Mouse (Mus musculus) intestine, postnatal 0 days (tissue): ENCODE results near the gene Adprhl1. TPM values are rescaled to one million over a fixed set of nuclear protein-coding genes. Genes with fewer than 3 reads are reported as not detected.

Source experiments
- ATAC-seq: fragments of 200-750 bp; cut with Nextera tagmentation; 2 replicates; pipeline ENCODE4 v1.8.0; 2017; ENCODE audit warnings: mild to moderate bottlenecking, moderate TSS enrichment, moderate library complexity
- H3K27ac ChIP-seq: fragments of 300-500 bp; sonication (generic); 2 replicates; pipeline ENCODE4 v1.5.1; 2014; ENCODE audit warnings: mild to moderate bottlenecking, low read depth, low read length, moderate library complexity
- H3K27me3 ChIP-seq: fragments of 300-500 bp; sonication (generic); replicated peaks from 2 replicates; pipeline ENCODE4 v1.6.1; 2014; ENCODE audit warnings: low read length, mixed read lengths; ENCODE audit not compliant: control insufficient read depth, insufficient read depth
- H3K36me3 ChIP-seq: fragments of 300-500 bp; sonication (generic); 2 replicates; pipeline ENCODE4 v1.6.1; 2014; ENCODE audit warnings: mild to moderate bottlenecking, moderate library complexity; ENCODE audit not compliant: control insufficient read depth, insufficient read depth
- H3K4me1 ChIP-seq: fragments of 300-500 bp; sonication (generic); replicated peaks from 2 replicates; pipeline ENCODE4 v1.6.1; 2014; ENCODE audit warnings: antibody characterized with exemption, low read length, mixed read lengths; ENCODE audit not compliant: control insufficient read depth, insufficient read depth
- H3K4me2 ChIP-seq: fragments of 300-500 bp; sonication (generic); replicated peaks from 2 replicates; pipeline ENCODE4 v1.6.1; 2014; ENCODE audit warnings: low read depth, mild to moderate bottlenecking, moderate library complexity
- H3K4me3 ChIP-seq: fragments of 300-500 bp; sonication (generic); 2 replicates; pipeline ENCODE4 v1.5.1; 2014; ENCODE audit warnings: low read depth, low read length
- H3K9ac ChIP-seq: fragments of 300-500 bp; sonication (generic); 2 replicates; pipeline ENCODE4 v1.6.1; 2014; ENCODE audit warnings: mild to moderate bottlenecking, low read depth, low read length
- H3K9me3 ChIP-seq: fragments of 300-500 bp; sonication (generic); 2 replicates; pipeline ENCODE4 v1.6.1; 2016; ENCODE audit warnings: mixed run types; ENCODE audit not compliant: control insufficient read depth
- CTCF ChIP-seq: sonication (generic); IDR thresholded peaks from 2 replicates; pipeline ENCODE4 v1.5.1; 2016; ENCODE audit warnings: low read depth, mild to moderate bottlenecking, control low read depth, antibody characterized with exemption, moderate library complexity
- WGBS: fragments of 180-500 bp; shearing (Covaris S2); extraction: QIAGEN DNeasy Blood & Tissue Kit; methylation state at CpG from one replicate; pipeline ENCODE4 v1.1.7; 2014; 5-methylcytosine and 5-hydroxymethylcytosine counted together
- microRNA counts: library from miRNA; unstranded; fragments of <30 nt; microRNA quantifications from one replicate; lab custom pipeline; 2016
- microRNA-seq: library from miRNA; unstranded; fragments of <30 nt; microRNA quantifications from one replicate; pipeline ENCODE4, GENCODE M21; 2016
- polyA plus RNA-seq: library from polyadenylated mRNA; unstranded; fragments of >200 nt; fragmentation: Nextera tagmentation; extraction: Ambion mirVana; gene quantifications from 2 replicates; pipeline ENCODE4 v1.2.1, GENCODE M21; 2015

Gene Adprhl1
- polyA plus RNA-seq, 1 experiment from 2014 or later: not detected

DNA sequence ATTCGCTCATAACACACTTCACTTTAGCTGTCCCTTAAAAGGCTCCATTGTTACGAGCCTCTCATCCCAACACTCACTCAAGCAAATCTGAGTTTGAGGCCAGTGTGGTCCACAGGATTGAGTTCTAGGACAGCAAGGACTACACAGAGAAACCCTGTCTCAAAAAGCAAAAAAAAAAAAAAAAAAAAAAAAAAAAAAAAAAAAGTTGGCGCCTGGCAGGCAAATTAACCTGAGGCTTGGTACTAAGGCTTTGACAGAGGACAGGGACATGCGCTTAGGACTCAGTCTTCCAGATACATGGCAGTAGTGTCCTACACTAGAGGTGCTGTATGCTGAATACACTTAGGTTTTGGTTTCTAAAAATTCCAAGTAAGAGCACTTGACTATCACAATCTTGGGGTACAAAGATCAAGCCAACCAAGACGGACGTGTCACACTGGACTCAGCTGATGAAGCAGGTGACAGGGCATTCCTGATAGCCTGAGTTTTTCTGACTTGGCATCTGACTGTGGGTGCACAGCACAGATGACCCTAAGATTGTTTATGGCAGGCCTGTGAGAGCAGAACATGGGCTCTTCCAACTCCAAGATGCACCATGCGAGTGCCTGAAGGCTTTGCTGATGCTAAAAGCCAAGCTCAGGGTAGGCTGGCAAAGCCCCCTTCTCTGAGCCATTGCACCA, 76.6 kb downstream of the Adprhl1 start:
- H3K4me2 ChIP-seq: no peak overlapping the region
- peaks cover 55% of the 10 kb centered on the region for H3K36me3 ChIP-seq
- H3K9ac ChIP-seq: no peak overlapping the region
- no peak overlapping the region for H3K4me3 ChIP-seq
- peak; percentile 64 for ATAC-seq
- no peaks in the 10 kb centered on the region for H3K27me3 ChIP-seq
- WGBS: 75% methylated on average over 7 of the region's 7 CpGs
- no peaks in the 10 kb centered on the region for H3K9me3 ChIP-seq
- H3K4me1 ChIP-seq: no peaks in the 10 kb centered on the region
- peak overlapping the region; percentile 86 for H3K27ac ChIP-seq
- TF ChIP-seq CTCF: no peak

DNA sequence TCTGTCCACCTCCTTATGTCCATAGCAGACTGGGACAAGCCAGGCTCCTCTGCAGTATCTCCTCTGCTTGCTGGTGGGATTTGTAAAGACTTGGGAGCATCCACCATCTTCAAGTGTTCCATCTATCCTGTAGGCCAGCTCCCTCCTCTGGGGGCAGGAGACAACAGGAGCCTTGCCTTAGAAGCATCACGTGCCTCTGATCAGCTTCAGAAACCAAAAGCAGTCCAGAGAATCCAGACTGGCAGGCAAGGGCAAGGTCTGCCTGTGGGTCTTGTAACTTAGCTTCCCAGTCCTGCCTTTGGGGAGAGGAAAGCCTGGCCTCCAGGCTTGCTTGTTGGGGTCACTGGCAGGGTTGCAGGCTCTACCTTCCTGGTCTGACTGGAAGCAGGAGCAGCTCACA, 78.3 kb downstream of the Adprhl1 start:
- peak; percentile 34 for ATAC-seq

DNA sequence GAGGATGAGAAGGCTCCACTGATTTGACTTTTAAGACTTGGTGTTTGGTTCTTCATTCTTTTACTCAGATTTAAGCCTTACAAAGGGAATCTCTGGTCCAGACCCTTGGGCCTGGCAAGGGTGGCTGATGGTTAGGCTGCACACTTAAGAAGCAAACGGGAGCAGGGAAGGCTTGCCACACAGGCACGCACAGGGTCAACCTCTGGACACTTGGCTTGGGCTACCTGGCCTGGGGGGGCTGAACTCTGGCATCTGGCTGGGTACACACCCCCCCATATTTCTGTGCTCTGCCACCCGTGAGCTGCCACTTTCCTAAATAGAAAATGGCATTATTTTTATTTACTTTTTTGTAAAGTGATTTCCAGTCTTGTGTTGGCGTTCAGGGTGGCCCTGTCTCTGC, 79.2 kb downstream of the Adprhl1 start:
- no peak overlapping the region for H3K27ac ChIP-seq
- no peaks in the 10 kb centered on the region for H3K27me3 ChIP-seq
- peaks cover 80% of the 10 kb centered on the region for H3K36me3 ChIP-seq
- no peak for ATAC-seq
- H3K4me2 ChIP-seq: no peak overlapping the region
- TF ChIP-seq CTCF: no peak
- no peaks in the 10 kb centered on the region for H3K4me1 ChIP-seq
- WGBS: 76% methylated on average over 4 of the region's 4 CpGs
- no peak overlapping the region for H3K9ac ChIP-seq
- no peaks in the 10 kb centered on the region for H3K9me3 ChIP-seq
- H3K4me3 ChIP-seq: no peak overlapping the region

More for the DNA sequence above, 78.3 kb downstream of the Adprhl1 start:
- WGBS: 76% methylated on average over 1 of the region's 1 CpGs
- H3K36me3 ChIP-seq: peaks cover 72% of the 10 kb centered on the region
- H3K4me1 ChIP-seq: no peaks in the 10 kb centered on the region
- no peak overlapping the region for H3K9ac ChIP-seq
- no peaks in the 10 kb centered on the region for H3K9me3 ChIP-seq
- no peaks in the 10 kb centered on the region for H3K27me3 ChIP-seq
- TF ChIP-seq CTCF: peak; percentile 28; the same call in 1 of the 2 replicates
- H3K4me2 ChIP-seq: no peak overlapping the region
- H3K4me3 ChIP-seq: no peak overlapping the region
- H3K27ac ChIP-seq: peak overlapping the region; percentile 86

DNA sequence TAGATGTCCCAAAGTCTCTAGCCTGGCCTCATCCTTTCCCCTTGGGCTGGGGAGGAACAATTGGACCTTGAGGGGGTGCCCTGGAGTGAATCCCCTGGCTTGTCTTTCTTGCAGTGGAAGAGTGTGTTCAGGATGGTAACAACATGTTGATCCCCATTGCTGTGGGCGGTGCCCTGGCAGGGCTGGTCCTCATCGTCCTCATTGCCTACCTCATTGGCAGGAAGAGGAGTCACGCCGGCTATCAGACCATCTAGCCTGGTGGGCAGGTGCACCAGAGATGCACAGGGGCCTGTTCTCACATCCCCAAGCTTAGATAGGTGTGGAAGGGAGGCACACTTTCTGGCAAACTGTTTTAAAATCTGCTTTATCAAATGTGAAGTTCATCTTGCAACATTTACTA, 79.7 kb downstream of the Adprhl1 start:
- H3K9ac ChIP-seq: no peak overlapping the region
- TF ChIP-seq CTCF: no peak
- no peaks in the 10 kb centered on the region for H3K4me1 ChIP-seq
- H3K27me3 ChIP-seq: no peaks in the 10 kb centered on the region
- WGBS: 81% methylated on average over 4 of the region's 4 CpGs
- peaks cover 85% of the 10 kb centered on the region for H3K36me3 ChIP-seq
- ATAC-seq: no peak
- H3K9me3 ChIP-seq: no peaks in the 10 kb centered on the region
- no peak overlapping the region for H3K4me2 ChIP-seq
- no peak overlapping the region for H3K4me3 ChIP-seq
- no peak overlapping the region for H3K27ac ChIP-seq

MicroRNAs encoded within 50 kb of the gene (microRNA counts, 519-probe panel; counts per million panel counts)
- 2,501 counts per million, percentile 23 among the panel's probes with 10 or more counts for microRNA mmu-miR-1968 (lab: Ali Mortazavi, UCI)

Small RNA genes lying within 50 kb of the gene (microRNA-seq; reads per million reads assigned to microRNA genes)
- gene Mir1968: 28.0 reads per million, percentile 31 among the genes with 10 or more reads in this experiment

Other genes starting within 250 kb of the Adprhl1 start
- 0.08 TPM in 2 replicates for gene F7, start 228.1 kb downstream of the Adprhl1 start, polyA plus RNA-seq
- gene F10, start 216.9 kb downstream of the Adprhl1 start, polyA plus RNA-seq: 111 and 116 TPM in 2 replicates
- 15.9 and 19.5 TPM in 2 replicates for gene Proz, start 193.2 kb downstream of the Adprhl1 start, polyA plus RNA-seq
- 9.6 TPM in 2 replicates for gene Pcid2, start 148.7 kb downstream of the Adprhl1 start, polyA plus RNA-seq
- 44.9 and 49.7 TPM in 2 replicates for gene Cul4a, start 148.5 kb downstream of the Adprhl1 start, polyA plus RNA-seq
- gene Lamp1, start 95.0 kb downstream of the Adprhl1 start, polyA plus RNA-seq: 847 and 854 TPM in 2 replicates
- 110 and 113 TPM in 2 replicates for gene Grtp1, start 53.5 kb downstream of the Adprhl1 start, polyA plus RNA-seq
- 7.3 and 7.9 TPM in 2 replicates for gene Dcun1d2, start 34.0 kb upstream of the Adprhl1 start, polyA plus RNA-seq
- gene Tmco3, start 34.0 kb upstream of the Adprhl1 start, polyA plus RNA-seq: 18.5 and 22.2 TPM in 2 replicates
- gene Tfdp1, start 84.6 kb upstream of the Adprhl1 start, polyA plus RNA-seq: 50.3 and 51.2 TPM in 2 replicates
- not detected in 2 replicates for gene Atp4b, start 142.7 kb upstream of the Adprhl1 start, polyA plus RNA-seq
- not detected in 2 replicates for gene Grk1, start 150.9 kb upstream of the Adprhl1 start, polyA plus RNA-seq
- gene Tmem255b, start 181.0 kb upstream of the Adprhl1 start, polyA plus RNA-seq: 5.8 and 6.1 TPM in 2 replicates
- 75.6 and 77.3 TPM in 2 replicates for gene Gas6, start 240.3 kb upstream of the Adprhl1 start, polyA plus RNA-seq